Mouse (Mus musculus): ENCODE results near the gene Hexb. TPM values are rescaled to one million over a fixed set of nuclear protein-coding genes. Genes with fewer than 3 reads are reported as not detected.
"Not testable (repeated sequence)": the region's sequence is repeated elsewhere in the genome, so short reads cannot be mapped to it uniquely, and the experiment has no call there.

The Hexb gene
- polyA plus RNA-seq, 1 experiment from 2014 or later = 23.4 TPM

GRCm38 (mm10) chr13:97192649-97193048 lies 5.5 kb downstream of the Hexb start:
- H3K27me3 ChIP-seq (ENCODE audit: insufficient read depth, poor library complexity, severe bottlenecking) = peaks cover 10% of the 10 kb centered on the region
- H3K9me3 ChIP-seq = no peaks in the 10 kb centered on the region
- 0 out of 2 replicates have a peak, but pooled peaks cover 3% of the 10 kb centered on the region for H3K36me3 ChIP-seq
- no peak overlapping the region for H3K27ac ChIP-seq
- no peak for DNase-seq (ENCODE audit: low spot score)
- 90% methylated on average over 11 of the region's 11 CpGs for WGBS
- H3K4me1 ChIP-seq (replicated peaks) = peaks cover 11% of the 10 kb centered on the region
- no peak overlapping the region for H3K4me3 ChIP-seq

GRCm38 (mm10) chr13:97187693-97188092 lies 10.5 kb downstream of the Hexb start:
- no peak for DNase-seq (ENCODE audit: low spot score)
- 88% methylated on average over 5 of the region's 5 CpGs for WGBS

GRCm38 (mm10) chr13:97186346-97186745 lies 11.8 kb downstream of the Hexb start:
- Histone ChIP-seq H3K36me3 (peaks cover 11% of the 10 kb centered on the region), H3K4me3 (no peak overlapping the region), H3K9me3 (no peaks in the 10 kb centered on the region), H3K27ac (no peak overlapping the region), H3K27me3 (ENCODE audit: insufficient read depth, poor library complexity, severe bottlenecking) (no peaks in the 10 kb centered on the region), H3K4me1 (replicated peaks) (no peaks in the 10 kb centered on the region)
- DNase-seq (ENCODE audit: low spot score) = no peak
- 83% methylated on average over 4 of the region's 4 CpGs for WGBS

More at GRCm38 (mm10) chr13:97187693-97188092, 10.5 kb downstream of the Hexb start:
- no peak overlapping the region for H3K4me3 ChIP-seq
- no peaks in the 10 kb centered on the region for H3K27me3 ChIP-seq (ENCODE audit: insufficient read depth, poor library complexity, severe bottlenecking)
- peaks cover 9% of the 10 kb centered on the region for H3K36me3 ChIP-seq
- no peaks in the 10 kb centered on the region for H3K9me3 ChIP-seq
- no peak overlapping the region for H3K27ac ChIP-seq
- no peaks in the 10 kb centered on the region for H3K4me1 ChIP-seq (replicated peaks)

- Histone ChIP-seq H3K27me3 (ENCODE audit: insufficient read depth, poor library complexity, severe bottlenecking) (no peaks in the 10 kb centered on the region), H3K4me1 (replicated peaks) (no peaks in the 10 kb centered on the region; the same call in 1 of the 2 replicates), H3K4me3 (no peak overlapping the region), H3K9me3 (no peaks in the 10 kb centered on the region), H3K36me3 (peaks cover 21% of the 10 kb centered on the region), H3K27ac (no peak overlapping the region)
- 86% methylated on average over 5 of the region's 5 CpGs for WGBS
- no peak for DNase-seq (ENCODE audit: low spot score)
Measured at GRCm38 (mm10) chr13:97184656-97185055, 13.5 kb downstream of the Hexb start.

GRCm38 (mm10) chr13:97184168-97184567 lies 14.0 kb downstream of the Hexb start:
- no peak overlapping the region for H3K27ac ChIP-seq
- H3K36me3 ChIP-seq = peaks cover 25% of the 10 kb centered on the region
- WGBS = 93% methylated on average over 2 of the region's 2 CpGs
- H3K27me3 ChIP-seq (ENCODE audit: insufficient read depth, poor library complexity, severe bottlenecking) = no peaks in the 10 kb centered on the region
- H3K4me3 ChIP-seq = no peak overlapping the region
- no peak for DNase-seq (ENCODE audit: low spot score)
- no peaks in the 10 kb centered on the region for H3K9me3 ChIP-seq
- no peaks in the 10 kb centered on the region; the same call in 1 of the 2 replicates for H3K4me1 ChIP-seq (replicated peaks)

- Histone ChIP-seq H3K4me1 (replicated peaks) (no peaks in the 10 kb centered on the region; the same call in 1 of the 2 replicates), H3K4me3 (no peak overlapping the region), H3K36me3 (peaks cover 38% of the 10 kb centered on the region), H3K9me3 (no peaks in the 10 kb centered on the region), H3K27me3 (ENCODE audit: insufficient read depth, poor library complexity, severe bottlenecking) (no peaks in the 10 kb centered on the region), H3K27ac (no peak overlapping the region)
- DNase-seq (ENCODE audit: low spot score) = no peak
- WGBS = 77% methylated on average over 4 of the region's 4 CpGs
Measured at GRCm38 (mm10) chr13:97182821-97183220, 15.3 kb downstream of the Hexb start.

GRCm38 (mm10) chr13:97180113-97180828 lies 17.9 kb downstream of the Hexb start:
- no peaks in the 10 kb centered on the region; the same call in 1 of the 2 replicates for H3K4me1 ChIP-seq (replicated peaks)
- DNase-seq (ENCODE audit: low spot score) = no peak
- H3K4me3 ChIP-seq = no peak overlapping the region
- WGBS = 60% methylated on average over 6 of the region's 6 CpGs
- H3K36me3 ChIP-seq = peaks cover 62% of the 10 kb centered on the region
- no peak overlapping the region for H3K27ac ChIP-seq
- H3K27me3 ChIP-seq (ENCODE audit: insufficient read depth, poor library complexity, severe bottlenecking) = no peaks in the 10 kb centered on the region
- H3K9me3 ChIP-seq = no peaks in the 10 kb centered on the region

- H3K36me3 ChIP-seq = peaks cover 75% of the 10 kb centered on the region
- 66% methylated on average over 7 of the region's 7 CpGs for WGBS
Measured at GRCm38 (mm10) chr13:97178943-97179342, 19.2 kb downstream of the Hexb start.

GRCm38 (mm10) chr13:97176731-97177130 lies 21.4 kb downstream of the Hexb start:
- DNase-seq (ENCODE audit: low spot score) = no peak
- H3K36me3 ChIP-seq = peaks cover 89% of the 10 kb centered on the region
- H3K9me3 ChIP-seq = no peaks in the 10 kb centered on the region
- no peak overlapping the region for H3K27ac ChIP-seq
- no peaks in the 10 kb centered on the region for H3K27me3 ChIP-seq (ENCODE audit: insufficient read depth, poor library complexity, severe bottlenecking)
- no peaks in the 10 kb centered on the region; the same call in 1 of the 2 replicates for H3K4me1 ChIP-seq (replicated peaks)
- no peak overlapping the region for H3K4me3 ChIP-seq
- WGBS = 91% methylated on average over 5 of the region's 5 CpGs

More at GRCm38 (mm10) chr13:97178943-97179342, 19.2 kb downstream of the Hexb start:
- H3K4me1 ChIP-seq (replicated peaks) = no peaks in the 10 kb centered on the region; the same call in 1 of the 2 replicates
- H3K27me3 ChIP-seq (ENCODE audit: insufficient read depth, poor library complexity, severe bottlenecking) = no peaks in the 10 kb centered on the region
- no peak overlapping the region for H3K4me3 ChIP-seq
- no peak for DNase-seq (ENCODE audit: low spot score)
- H3K9me3 ChIP-seq = no peaks in the 10 kb centered on the region
- H3K27ac ChIP-seq = no peak overlapping the region

GRCm38 (mm10) chr13:97175520-97176264 lies 22.5 kb downstream of the Hexb start:
- WGBS = 92% methylated on average over 10 of the region's 10 CpGs
- Histone ChIP-seq H3K36me3 (peaks cover 96% of the 10 kb centered on the region), H3K27ac (no peak overlapping the region), H3K4me1 (replicated peaks) (no peaks in the 10 kb centered on the region; the same call in 1 of the 2 replicates), H3K9me3 (no peaks in the 10 kb centered on the region), H3K4me3 (no peak overlapping the region), H3K27me3 (ENCODE audit: insufficient read depth, poor library complexity, severe bottlenecking) (no peaks in the 10 kb centered on the region)
- no peak for DNase-seq (ENCODE audit: low spot score)

- H3K4me1 ChIP-seq (replicated peaks) = no peaks in the 10 kb centered on the region
- no peak for DNase-seq (ENCODE audit: low spot score)
- no peak overlapping the region for H3K27ac ChIP-seq
- H3K27me3 ChIP-seq (ENCODE audit: insufficient read depth, poor library complexity, severe bottlenecking) = no peaks in the 10 kb centered on the region
- H3K9me3 ChIP-seq = no peaks in the 10 kb centered on the region
- H3K4me3 ChIP-seq = no peak overlapping the region
- peaks cover 80% of the 10 kb centered on the region for H3K36me3 ChIP-seq
- 64% methylated on average over 4 of the region's 4 CpGs for WGBS
Measured at GRCm38 (mm10) chr13:97145834-97146233, 52.3 kb downstream of the Hexb start.

- DNase-seq (ENCODE audit: low spot score) = no peak
Measured at GRCm38 (mm10) chr13:97142321-97142720, 55.8 kb downstream of the Hexb start.

GRCm38 (mm10) chr13:97138404-97138931 lies 59.7 kb downstream of the Hexb start:
- Histone ChIP-seq H3K4me3 (peak overlapping the region; percentile 70), H3K4me1 (replicated peaks) (peaks cover 12% of the 10 kb centered on the region; the same call in 1 of the 2 replicates), H3K36me3 (peaks cover 39% of the 10 kb centered on the region), H3K27ac (peak overlapping the region; percentile 90)
- WGBS = 34% methylated on average over 8 of the region's 8 CpGs
- H3K9me3 ChIP-seq; DNase-seq (ENCODE audit: low spot score); H3K27me3 ChIP-seq (ENCODE audit: insufficient read depth, poor library complexity, severe bottlenecking): not testable (repeated sequence)

More at GRCm38 (mm10) chr13:97142321-97142720, 55.8 kb downstream of the Hexb start:
- Histone ChIP-seq H3K27ac (no peak overlapping the region), H3K36me3 (peaks cover 45% of the 10 kb centered on the region), H3K9me3 (no peaks in the 10 kb centered on the region), H3K4me1 (replicated peaks) (0 out of 2 replicates have a peak, but pooled peaks cover 7% of the 10 kb centered on the region), H3K27me3 (ENCODE audit: insufficient read depth, poor library complexity, severe bottlenecking) (no peaks in the 10 kb centered on the region), H3K4me3 (no peak overlapping the region)
- WGBS = 90% methylated on average over 7 of the region's 7 CpGs
